Mouse (Mus musculus) G1E (cell line): ENCODE data around the gene Ehd1. TPM values are rescaled to one million over a fixed set of nuclear protein-coding genes. Genes with fewer than 3 reads are reported as not detected.

Source experiments
- ATAC-seq: 2 replicates; pipeline ENCODE4 v1.8.0; 2016; ENCODE audit warnings: mild to moderate bottlenecking; ENCODE audit not compliant: insufficient number of reproducible peaks, poor library complexity, low FRiP score, severe bottlenecking; ENCODE audit errors: extremely low read depth
- DNase-seq: peaks from one replicate; pipeline ENCODE4 v3.0.0; 2012; ENCODE audit warnings: low spot score
- H3K27me3 ChIP-seq: 2 replicates; pipeline ENCODE4 v1.6.1; 2012; ENCODE audit warnings: mild to moderate bottlenecking, low read length, inconsistent platforms; ENCODE audit not compliant: insufficient read depth
- H3K36me3 ChIP-seq: replicated peaks from 2 replicates; pipeline ENCODE3; 2012; ENCODE audit warnings: mild to moderate bottlenecking, inconsistent platforms
- H3K4me1 ChIP-seq: 2 replicates; pipeline ENCODE4 v1.6.1; 2012; ENCODE audit warnings: low read depth, low read length, inconsistent platforms, mixed read lengths; ENCODE audit not compliant: insufficient read depth
- H3K4me3 ChIP-seq: 2 replicates; pipeline ENCODE4 v1.5.1; 2012; ENCODE audit warnings: low read depth, mild to moderate bottlenecking, inconsistent platforms, low read length, moderate library complexity, mixed read lengths
- H3K9me3 ChIP-seq: replicated peaks from 2 replicates; pipeline ENCODE4 v1.6.1; 2012; ENCODE audit warnings: inconsistent platforms
- CTCF ChIP-seq: IDR thresholded peaks from 2 replicates; pipeline ENCODE4 v1.5.1; 2012; ENCODE audit warnings: low read depth, low read length, inconsistent platforms, mixed read lengths
- GATA1 ChIP-seq: IDR thresholded peaks from 2 replicates; pipeline ENCODE4 v1.6.1; 2012; ENCODE audit warnings: borderline replicate concordance, low read length, inconsistent platforms, mixed read lengths
- GATA2 ChIP-seq: IDR thresholded peaks from 2 replicates; pipeline ENCODE4 v1.6.1; 2012; ENCODE audit warnings: low read depth, low read length, inconsistent platforms, borderline replicate concordance
- POLR2AphosphoS5 ChIP-seq: IDR thresholded peaks from 2 replicates; pipeline ENCODE4 v1.6.1; 2012; ENCODE audit warnings: low read depth, low read length, inconsistent platforms; ENCODE audit not compliant: insufficient replicate concordance
- TAL1 ChIP-seq: conservative IDR thresholded peaks from 2 replicates; pipeline ENCODE4 v1.6.1; 2012; ENCODE audit warnings: low read depth, low read length, inconsistent platforms, mixed read lengths
- polyA plus RNA-seq: library from polyadenylated mRNA; stranded (reverse); fragments of >175 nt; gene quantifications from 2 replicates; pipeline ENCODE4 v1.2.3, GENCODE M21; 2012
- total RNA-seq, 2 experiments: library from RNA; stranded (forward) in 1 of 2; stranded (reverse) in 1 of 2; fragments of 200-1000 nt in 1 of 2; fragments of >200 nt in 1 of 2; fragmentation: Nextera tagmentation in 1 of 2; gene quantifications; 2 replicates each; pipeline ENCODE4 v1.2.3; 2014 to 2017

Ehd1 gene
- total and polyA plus RNA-seq, 3 experiments = 18.7 to 132 (median 23.3) TPM

GRCm38 (mm10) chr19:6349215-6349983, 72.9 kb downstream of the Ehd1 start:
- ATAC-seq (no peak), DNase-seq (no peak)
- H3K9me3 ChIP-seq = no peaks in the 10 kb centered on the region
- H3K4me3 ChIP-seq = no peak overlapping the region
- peaks cover 94% of the 10 kb centered on the region for H3K36me3 ChIP-seq
- no peaks in the 10 kb centered on the region for H3K27me3 ChIP-seq
- no peak for TF ChIP-seq GATA1
- no peak for TF ChIP-seq TAL1
- TF ChIP-seq GATA2 = no peak
- no peak for TF ChIP-seq POLR2AphosphoS5
- TF ChIP-seq CTCF = no peak
- peaks cover 7% of the 10 kb centered on the region for H3K4me1 ChIP-seq

Other genes starting within 250 kb of the Ehd1 start
Only the 20 nearest of the 27 such genes appear.
- not detected in 2 replicates for gene Gm28374, start 194.5 kb upstream of the Ehd1 start, total RNA-seq (2014; fragmentation: Nextera tagmentation)
- 0.87 and 0.98 TPM in 2 replicates for gene Gm28374, start 194.5 kb upstream of the Ehd1 start, total RNA-seq (2017)
- 0.37 and 0.75 TPM in 2 replicates for gene Gm28374, start 194.5 kb upstream of the Ehd1 start, polyA plus RNA-seq
- 21.6 and 24.5 TPM in 2 replicates for gene Zfpl1, start 191.8 kb upstream of the Ehd1 start, total RNA-seq (2014; fragmentation: Nextera tagmentation)
- gene Zfpl1, start 191.8 kb upstream of the Ehd1 start, total RNA-seq (2017) = 32.8 and 36.1 TPM in 2 replicates
- gene Zfpl1, start 191.8 kb upstream of the Ehd1 start, polyA plus RNA-seq = 56.3 and 59.9 TPM in 2 replicates
- gene Cdca5, start 191.7 kb upstream of the Ehd1 start, total RNA-seq (2014; fragmentation: Nextera tagmentation) = 24.7 and 45.0 TPM in 2 replicates
- 40.5 and 43.3 TPM in 2 replicates for gene Cdca5, start 191.7 kb upstream of the Ehd1 start, total RNA-seq (2017)
- gene Cdca5, start 191.7 kb upstream of the Ehd1 start, polyA plus RNA-seq = 14.8 and 17.6 TPM in 2 replicates
- gene AC131692.1, start 182.3 kb upstream of the Ehd1 start, total RNA-seq (2014; fragmentation: Nextera tagmentation) = 1.3 and 5.6 TPM in 2 replicates
- 1.3 and 1.4 TPM in 2 replicates for gene AC131692.1, start 182.3 kb upstream of the Ehd1 start, total RNA-seq (2017)
- 3.4 and 3.5 TPM in 2 replicates for gene AC131692.1, start 182.3 kb upstream of the Ehd1 start, polyA plus RNA-seq
- gene Naaladl1, start 170.9 kb upstream of the Ehd1 start, total RNA-seq (2014; fragmentation: Nextera tagmentation) = 1.1 and 1.8 TPM in 2 replicates
- gene Naaladl1, start 170.9 kb upstream of the Ehd1 start, total RNA-seq (2017) = 0.44 and 0.87 TPM in 2 replicates
- gene Naaladl1, start 170.9 kb upstream of the Ehd1 start, polyA plus RNA-seq = 0.32 and 0.36 TPM in 2 replicates
- 7.9 and 10.1 TPM in 2 replicates for gene Sac3d1, start 158.1 kb upstream of the Ehd1 start, total RNA-seq (2014; fragmentation: Nextera tagmentation)
- gene Sac3d1, start 158.1 kb upstream of the Ehd1 start, total RNA-seq (2017) = 10.2 and 22.9 TPM in 2 replicates
- gene Sac3d1, start 158.1 kb upstream of the Ehd1 start, polyA plus RNA-seq = 69.2 and 78.7 TPM in 2 replicates
- gene Snx15, start 148.4 kb upstream of the Ehd1 start, total RNA-seq (2014; fragmentation: Nextera tagmentation) = 21.4 and 25.7 TPM in 2 replicates
- gene Snx15, start 148.4 kb upstream of the Ehd1 start, total RNA-seq (2017) = 13.2 and 15.3 TPM in 2 replicates
- gene Snx15, start 148.4 kb upstream of the Ehd1 start, polyA plus RNA-seq = 70.1 and 84.0 TPM in 2 replicates
- not detected in 2 replicates for gene Batf2, start 135.7 kb upstream of the Ehd1 start, total RNA-seq (2014; fragmentation: Nextera tagmentation)
- 0.33 TPM in 1 of 2 replicates, not detected in the other for gene Batf2, start 135.7 kb upstream of the Ehd1 start, total RNA-seq (2017)
- gene Batf2, start 135.7 kb upstream of the Ehd1 start, polyA plus RNA-seq = not detected in 2 replicates
- 49.8 and 60.0 TPM in 2 replicates for gene Arl2, start 135.2 kb upstream of the Ehd1 start, total RNA-seq (2014; fragmentation: Nextera tagmentation)
- gene Arl2, start 135.2 kb upstream of the Ehd1 start, total RNA-seq (2017) = 28.5 and 29.2 TPM in 2 replicates
- 76.9 and 83.5 TPM in 2 replicates for gene Arl2, start 135.2 kb upstream of the Ehd1 start, polyA plus RNA-seq
- not detected in 2 replicates for gene Majin, start 92.3 kb upstream of the Ehd1 start, total RNA-seq (2014; fragmentation: Nextera tagmentation)
- gene Majin, start 92.3 kb upstream of the Ehd1 start, total RNA-seq (2017) = 0.11 TPM in 1 of 2 replicates, not detected in the other
- gene Majin, start 92.3 kb upstream of the Ehd1 start, polyA plus RNA-seq = not detected in 2 replicates
- gene Gpha2, start 50.3 kb upstream of the Ehd1 start, total RNA-seq (2014; fragmentation: Nextera tagmentation) = not detected in 2 replicates
- gene Gpha2, start 50.3 kb upstream of the Ehd1 start, total RNA-seq (2017) = not detected in 2 replicates
- not detected in 2 replicates for gene Gpha2, start 50.3 kb upstream of the Ehd1 start, polyA plus RNA-seq
- gene Ppp2r5b, start 40.9 kb upstream of the Ehd1 start, total RNA-seq (2014; fragmentation: Nextera tagmentation) = 3.4 and 9.0 TPM in 2 replicates
- gene Ppp2r5b, start 40.9 kb upstream of the Ehd1 start, total RNA-seq (2017) = 5.6 and 6.0 TPM in 2 replicates
- 7.1 and 8.9 TPM in 2 replicates for gene Ppp2r5b, start 40.9 kb upstream of the Ehd1 start, polyA plus RNA-seq
- 18.4 and 31.8 TPM in 2 replicates for gene Atg2a, start 35.1 kb upstream of the Ehd1 start, total RNA-seq (2014; fragmentation: Nextera tagmentation)
- 7.0 and 9.4 TPM in 2 replicates for gene Atg2a, start 35.1 kb upstream of the Ehd1 start, total RNA-seq (2017)
- gene Atg2a, start 35.1 kb upstream of the Ehd1 start, polyA plus RNA-seq = 44.4 and 45.0 TPM in 2 replicates
- gene Cdc42bpg, start 29.7 kb downstream of the Ehd1 start, total RNA-seq (2014; fragmentation: Nextera tagmentation) = 5.0 and 7.6 TPM in 2 replicates
- gene Cdc42bpg, start 29.7 kb downstream of the Ehd1 start, total RNA-seq (2017) = 2.0 and 2.4 TPM in 2 replicates
- gene Cdc42bpg, start 29.7 kb downstream of the Ehd1 start, polyA plus RNA-seq = 14.1 and 15.4 TPM in 2 replicates
- gene Men1, start 58.3 kb downstream of the Ehd1 start, total RNA-seq (2014; fragmentation: Nextera tagmentation) = 51.0 and 53.9 TPM in 2 replicates
- gene Men1, start 58.3 kb downstream of the Ehd1 start, total RNA-seq (2017) = 28.8 and 30.9 TPM in 2 replicates
- gene Men1, start 58.3 kb downstream of the Ehd1 start, polyA plus RNA-seq = 146 and 213 TPM in 2 replicates
- gene Map4k2, start 64.4 kb downstream of the Ehd1 start, total RNA-seq (2014; fragmentation: Nextera tagmentation) = 13.3 and 13.4 TPM in 2 replicates
- 13.2 and 19.4 TPM in 2 replicates for gene Map4k2, start 64.4 kb downstream of the Ehd1 start, total RNA-seq (2017)
- 19.3 and 26.6 TPM in 2 replicates for gene Map4k2, start 64.4 kb downstream of the Ehd1 start, polyA plus RNA-seq
- gene Sf1, start 87.0 kb downstream of the Ehd1 start, total RNA-seq (2014; fragmentation: Nextera tagmentation) = 511 and 574 TPM in 2 replicates
- 96.0 and 104 TPM in 2 replicates for gene Sf1, start 87.0 kb downstream of the Ehd1 start, total RNA-seq (2017)
- 1,720 and 2,369 TPM in 2 replicates for gene Sf1, start 87.0 kb downstream of the Ehd1 start, polyA plus RNA-seq
- 7.1 TPM in 1 of 2 replicates, not detected in the other for gene Pygm, start 107.7 kb downstream of the Ehd1 start, total RNA-seq (2014; fragmentation: Nextera tagmentation)
- 0.41 and 0.87 TPM in 2 replicates for gene Pygm, start 107.7 kb downstream of the Ehd1 start, total RNA-seq (2017)
- 0.13 and 0.14 TPM in 2 replicates for gene Pygm, start 107.7 kb downstream of the Ehd1 start, polyA plus RNA-seq
- not detected in 2 replicates for gene Rasgrp2, start 122.6 kb downstream of the Ehd1 start, total RNA-seq (2014; fragmentation: Nextera tagmentation)
- 1.5 and 3.7 TPM in 2 replicates for gene Rasgrp2, start 122.6 kb downstream of the Ehd1 start, total RNA-seq (2017)
- 2.3 and 3.5 TPM in 2 replicates for gene Rasgrp2, start 122.6 kb downstream of the Ehd1 start, polyA plus RNA-seq
- not detected in 2 replicates for gene Nrxn2, start 142.0 kb downstream of the Ehd1 start, total RNA-seq (2014; fragmentation: Nextera tagmentation)
- 0.16 and 0.23 TPM in 2 replicates for gene Nrxn2, start 142.0 kb downstream of the Ehd1 start, total RNA-seq (2017)
- 0.03 and 0.23 TPM in 2 replicates for gene Nrxn2, start 142.0 kb downstream of the Ehd1 start, polyA plus RNA-seq